Mouse (Mus musculus) retina, postnatal 1 day (tissue): Measurements from ENCODE around the gene Gm20708.

Experiments used
- DNase-seq: peaks from one replicate; pipeline ENCODE4 v3.0.0-alpha.2; 2012

Gene Gm20708

GRCm38 (mm10) chr11:117870688-117871365 lies 61.4 kb downstream of the Gm20708 start:
- DNase-seq = peak; percentile 89

DNA sequence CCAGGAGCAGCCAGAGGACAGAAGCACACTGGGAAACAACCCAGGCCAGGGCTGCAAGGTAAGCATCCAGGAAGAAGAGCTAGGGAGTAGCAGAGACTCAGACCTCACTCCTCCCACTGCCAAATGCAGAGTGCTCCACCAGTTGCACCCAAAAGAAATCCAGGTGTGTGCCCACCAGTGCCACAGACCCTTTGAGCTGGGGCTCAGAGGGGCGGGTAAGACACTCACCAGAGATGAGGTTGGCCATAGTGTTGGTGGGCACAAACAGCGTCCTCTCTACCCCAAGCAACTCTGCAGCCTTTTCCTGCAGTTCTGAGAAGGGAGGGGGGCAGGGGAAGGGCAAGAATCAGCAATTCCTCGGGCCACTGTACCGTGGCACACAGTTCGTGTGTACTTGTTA lies 61.9 kb downstream of the Gm20708 start:
- no peak for DNase-seq

- no peak for DNase-seq
Observed at GRCm38 (mm10) chr11:117871911-117872584, 62.6 kb downstream of the Gm20708 start.

GRCm38 (mm10) chr11:117872861-117873608 lies 63.6 kb downstream of the Gm20708 start, which contains the start of gene Tha1:
TSS of gene Tha1 (minus strand) at chr11:117873481.
- peak; percentile 91 for DNase-seq

- no peak for DNase-seq
Observed at GRCm38 (mm10) chr11:117874419-117874818, 65.0 kb downstream of the Gm20708 start.

DNA sequence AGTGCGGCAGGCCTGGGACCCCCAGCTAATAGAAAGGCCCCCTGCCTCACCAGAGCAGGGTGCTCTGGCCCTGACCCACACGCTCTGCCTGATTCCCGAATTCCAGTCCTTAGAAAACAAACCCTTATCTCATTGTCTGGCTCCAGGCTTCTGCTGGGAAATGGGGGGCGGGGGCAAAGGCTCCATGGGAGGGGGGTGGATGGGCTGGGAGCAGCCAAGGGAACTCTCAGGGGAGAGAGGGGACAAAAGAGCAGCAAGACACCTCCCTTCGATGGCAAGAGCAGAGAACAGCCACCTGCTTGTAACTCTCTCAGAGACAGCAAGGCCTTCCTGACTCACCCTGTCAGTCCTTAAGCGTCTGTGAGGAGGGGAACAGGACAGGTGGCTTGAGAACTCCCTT lies 66.2 kb downstream of the Gm20708 start:
- DNase-seq = no peak

DNA sequence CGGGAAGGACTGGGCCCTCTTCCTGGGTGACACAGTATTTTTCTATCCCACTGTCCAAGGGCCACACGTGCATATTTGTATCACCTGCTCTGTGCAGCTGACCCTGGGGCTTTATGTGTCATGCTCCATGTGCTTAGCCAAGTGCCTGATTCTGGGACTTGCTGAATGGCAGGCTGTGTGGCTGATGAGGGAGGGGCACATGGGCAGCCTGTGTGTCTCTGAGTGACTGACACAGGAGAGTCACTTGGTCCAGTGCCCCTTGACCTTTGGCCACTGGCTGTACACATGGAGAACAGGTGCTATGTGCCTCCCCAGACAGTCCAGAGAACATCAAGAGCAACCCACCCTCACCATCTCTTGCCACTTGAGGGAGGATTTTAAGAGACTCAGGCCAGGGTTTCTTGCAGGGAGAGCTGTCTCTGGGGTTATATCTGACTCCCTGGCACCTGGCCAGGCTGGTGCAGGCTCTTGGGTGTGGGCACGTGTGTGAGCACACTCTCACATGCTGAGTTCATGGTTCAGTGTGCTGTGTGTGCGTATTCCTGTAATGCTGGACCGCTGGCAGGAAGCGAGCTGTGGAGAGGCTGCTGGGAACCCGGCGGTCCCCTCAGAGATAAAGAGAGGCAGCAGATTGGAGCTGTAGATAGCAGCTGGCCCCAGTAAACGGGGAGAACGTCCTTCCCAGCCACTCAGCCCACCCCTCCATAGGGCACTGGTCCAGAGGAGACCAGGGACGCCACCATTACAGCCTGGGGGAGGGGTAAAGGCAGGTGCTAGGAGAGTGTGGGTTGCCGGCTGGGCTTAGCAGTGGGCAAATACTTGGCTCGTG lies 68.7 kb downstream of the Gm20708 start:
- DNase-seq = peak; percentile 78

DNA sequence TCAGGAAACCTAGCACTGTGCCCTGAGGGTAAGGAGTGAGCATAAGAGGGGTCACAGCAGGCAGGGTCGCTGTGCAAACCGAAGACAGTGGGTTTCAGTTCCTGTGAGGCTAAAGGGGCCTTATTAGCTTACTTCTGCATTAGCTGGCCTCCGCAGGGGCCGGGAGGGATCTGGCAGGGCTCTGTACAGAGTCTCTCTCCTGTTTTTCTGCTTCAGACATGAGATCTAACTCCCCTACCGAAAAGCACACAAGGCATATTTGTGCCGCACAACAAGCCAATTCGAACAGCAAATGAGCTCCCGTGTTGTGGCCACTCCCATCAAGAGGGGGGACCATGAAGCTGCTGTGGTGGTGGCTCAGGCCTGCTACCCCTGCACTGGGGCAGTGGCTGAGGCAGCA lies 69.4 kb downstream of the Gm20708 start:
- DNase-seq = peak; percentile 48

DNA sequence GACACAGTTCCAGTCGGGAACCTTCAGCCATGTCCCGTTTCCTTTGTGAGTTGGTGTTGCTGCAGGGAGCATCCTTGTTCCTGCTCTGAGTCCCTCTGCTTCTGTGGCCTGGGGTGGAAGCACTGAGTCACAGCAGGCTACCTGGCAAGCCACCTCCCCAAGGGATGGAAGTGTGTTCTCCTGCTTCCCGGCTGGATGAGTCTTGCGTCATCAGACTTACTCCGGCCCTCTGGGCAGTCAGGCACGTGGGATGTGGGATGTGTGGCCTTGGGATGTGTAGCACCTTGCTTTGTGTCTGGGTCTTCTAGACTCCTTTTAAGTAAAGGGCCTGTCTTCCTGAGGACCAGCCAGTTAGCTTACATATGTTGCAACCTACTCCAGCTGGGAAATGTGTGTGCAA lies 70.2 kb downstream of the Gm20708 start:
- DNase-seq = no peak

DNA sequence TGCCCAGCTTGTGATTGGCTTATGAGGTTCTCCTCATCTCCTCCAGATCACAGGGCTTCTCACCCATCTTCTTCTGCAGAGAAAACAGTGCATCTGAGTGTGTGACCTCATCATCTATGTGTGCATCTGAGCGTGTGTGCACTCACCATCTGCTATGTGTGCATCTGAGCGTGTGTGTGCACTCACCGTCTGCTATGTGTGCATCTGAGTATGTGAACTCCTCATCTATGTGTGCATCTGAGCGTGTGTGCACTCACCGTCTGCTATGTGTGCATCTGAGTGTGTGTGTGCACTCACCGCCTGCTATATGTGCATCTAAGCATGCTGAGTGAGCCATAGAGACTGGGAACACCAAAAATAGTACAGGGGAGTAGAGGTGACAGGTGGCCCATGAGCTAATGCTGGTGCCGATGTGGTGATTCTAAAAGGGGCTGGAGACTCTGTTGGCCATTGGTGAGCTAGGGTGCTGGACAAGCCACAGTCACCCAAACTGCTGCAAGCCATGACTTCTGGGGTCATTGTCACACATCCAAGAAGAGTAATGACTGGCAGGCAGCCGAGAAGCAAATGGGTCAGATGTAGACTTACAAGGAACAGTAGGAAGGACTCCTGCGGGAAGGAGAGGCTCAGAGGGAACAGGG lies 71.0 kb downstream of the Gm20708 start:
- no peak for DNase-seq

DNA sequence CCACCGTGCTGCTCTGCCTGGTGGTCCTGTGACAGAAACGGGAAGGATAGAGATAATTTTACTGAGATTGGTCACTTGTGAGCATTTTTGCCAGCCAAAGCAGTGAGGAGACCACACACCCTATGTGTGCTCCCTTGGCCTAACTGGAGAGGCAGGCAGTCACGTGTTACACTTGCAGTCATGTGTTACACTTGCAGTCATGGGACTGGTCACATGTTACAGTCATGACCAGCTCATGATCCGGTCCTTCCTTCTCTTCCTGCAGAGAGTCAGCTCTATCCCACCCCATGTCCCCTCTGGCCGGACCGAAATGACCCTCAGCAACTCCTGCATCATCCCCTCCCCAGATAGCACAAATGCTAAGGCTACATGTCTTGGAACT lies 71.5 kb downstream of the Gm20708 start:
- no peak for DNase-seq

DNA sequence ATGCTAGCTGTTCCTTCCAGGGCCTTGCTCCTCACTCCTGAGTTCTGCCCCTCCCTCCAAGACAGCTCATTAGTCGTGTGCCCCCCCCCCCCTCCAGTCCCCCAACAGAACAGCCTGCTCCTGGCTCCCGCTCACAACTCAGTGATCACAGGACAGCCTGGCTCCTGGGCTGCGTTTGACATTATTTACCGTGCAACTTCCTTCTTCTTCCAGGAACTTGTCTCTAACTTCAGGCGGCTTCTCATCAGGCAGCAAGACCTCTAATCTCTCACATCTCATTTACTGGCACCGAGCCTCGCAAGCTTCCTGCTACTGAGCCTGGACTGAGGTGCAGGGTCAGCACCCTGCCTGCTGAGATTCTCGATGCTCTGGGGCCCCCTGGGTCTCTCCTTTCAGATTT lies 72.3 kb downstream of the Gm20708 start:
- DNase-seq = no peak

DNA sequence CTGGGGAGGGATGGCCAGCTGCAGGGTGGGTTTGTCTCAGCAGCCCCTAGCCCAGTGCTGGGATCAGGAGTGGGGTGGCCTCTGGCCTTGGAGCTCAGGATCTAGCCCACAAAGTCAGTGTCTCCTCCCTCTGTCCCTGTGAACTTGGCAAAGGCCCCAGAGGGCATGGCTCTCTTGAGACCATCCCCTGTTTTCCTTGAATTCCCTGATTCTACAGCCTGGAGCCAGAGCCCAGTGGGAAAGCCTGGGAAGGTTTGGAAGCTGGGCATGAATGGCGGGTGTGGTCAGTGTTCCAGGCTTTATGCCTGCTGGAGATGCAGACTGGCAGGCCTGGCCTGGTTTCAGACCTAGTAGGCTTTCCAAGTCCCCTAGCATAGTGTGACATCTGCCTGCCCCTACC lies 72.7 kb downstream of the Gm20708 start:
- DNase-seq = no peak

- no peak for DNase-seq
Observed at GRCm38 (mm10) chr11:117886000-117886399, 76.5 kb downstream of the Gm20708 start.

DNA sequence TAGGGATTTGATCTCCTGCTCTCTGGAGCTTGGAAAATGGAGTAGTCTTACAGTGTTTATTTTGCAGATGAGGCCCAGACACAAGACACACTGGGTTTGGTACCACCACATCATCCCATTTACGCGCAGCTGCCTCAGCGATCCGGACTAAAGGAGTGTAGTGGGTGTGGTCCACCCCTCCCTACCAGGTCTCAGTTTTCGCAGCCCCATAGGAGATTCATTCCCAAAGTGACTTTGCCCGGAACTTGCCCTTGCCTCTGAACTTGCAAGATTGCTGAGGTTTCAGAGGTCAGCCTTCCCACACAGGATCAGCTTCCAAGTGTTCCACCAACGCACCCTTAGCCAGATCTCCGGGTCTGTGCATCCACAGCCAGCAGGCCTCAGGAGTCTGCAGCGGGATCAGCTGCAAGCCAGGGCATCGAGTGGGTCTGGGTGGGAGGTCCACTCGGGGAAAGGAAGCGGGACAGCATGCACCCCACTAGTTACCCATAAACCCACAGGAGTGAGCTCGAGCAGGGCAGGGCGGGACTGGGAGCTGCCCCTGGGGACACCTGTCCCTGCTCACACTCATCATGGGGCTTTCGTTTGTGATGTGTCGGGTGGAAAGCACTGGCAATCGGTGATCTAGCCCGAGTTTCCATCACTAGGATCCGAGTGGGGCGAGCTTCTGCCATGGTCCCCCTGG lies 78.8 kb downstream of the Gm20708 start:
- no peak for DNase-seq

GRCm38 (mm10) chr11:117888853-117889822 lies 79.7 kb downstream of the Gm20708 start:
- DNase-seq = peak; percentile 73
